Mouse (Mus musculus) cerebellum, adult 18-20 months (tissue): ENCODE results near the gene Abcf1.
"Not testable (repeated sequence)": the region's sequence is repeated elsewhere in the genome, so short reads cannot be mapped to it uniquely, and the experiment has no call there.

Experiments used
- DNase-seq, 2 experiments: peaks; one replicate each; pipeline ENCODE4 v3.0.0; 2021

The Abcf1 gene

GRCm38 (mm10) chr17:35978811-35979400, 9.3 kb upstream of the Abcf1 start:
- no peak for DNase-seq

DNA sequence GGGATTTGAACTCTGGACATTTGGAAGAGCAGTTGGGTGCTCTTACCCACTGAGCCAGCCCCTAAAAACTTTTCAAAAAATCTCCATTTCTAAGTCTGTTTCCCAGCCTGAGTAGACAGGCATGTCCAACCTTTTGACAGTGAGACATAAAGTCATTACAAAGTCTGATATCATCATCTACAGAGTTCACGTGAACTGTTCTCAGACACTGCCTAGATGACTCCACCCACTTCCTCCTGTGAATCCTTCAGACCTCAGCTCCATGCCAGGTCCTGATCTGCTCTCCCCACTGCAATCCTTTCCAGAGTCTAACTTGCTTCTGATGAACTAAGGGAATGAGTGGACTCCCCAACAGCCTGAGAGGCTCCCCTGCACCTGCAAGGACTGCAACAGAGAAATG, 2.6 kb upstream of the Abcf1 start:
- DNase-seq = no peak

DNA sequence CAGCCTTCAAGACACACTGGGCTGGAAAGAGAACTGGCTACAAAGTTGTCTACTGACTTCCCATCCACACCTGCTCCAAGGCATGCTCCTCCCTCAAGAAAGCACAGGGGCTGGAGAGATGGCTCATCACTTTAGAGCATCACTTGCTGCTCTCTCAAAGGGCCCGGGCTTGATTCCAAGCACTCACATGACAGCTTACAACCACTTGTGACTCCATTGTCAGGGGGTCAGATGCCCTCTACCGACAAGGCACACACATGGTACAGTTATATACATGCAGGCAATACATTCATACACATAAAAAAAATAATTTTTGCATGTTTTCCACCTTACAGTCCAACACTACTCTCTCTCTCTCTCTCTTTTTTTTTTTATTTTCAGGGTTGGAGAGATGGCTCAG, 1.9 kb downstream of the Abcf1 start:
- no peak for DNase-seq

DNA sequence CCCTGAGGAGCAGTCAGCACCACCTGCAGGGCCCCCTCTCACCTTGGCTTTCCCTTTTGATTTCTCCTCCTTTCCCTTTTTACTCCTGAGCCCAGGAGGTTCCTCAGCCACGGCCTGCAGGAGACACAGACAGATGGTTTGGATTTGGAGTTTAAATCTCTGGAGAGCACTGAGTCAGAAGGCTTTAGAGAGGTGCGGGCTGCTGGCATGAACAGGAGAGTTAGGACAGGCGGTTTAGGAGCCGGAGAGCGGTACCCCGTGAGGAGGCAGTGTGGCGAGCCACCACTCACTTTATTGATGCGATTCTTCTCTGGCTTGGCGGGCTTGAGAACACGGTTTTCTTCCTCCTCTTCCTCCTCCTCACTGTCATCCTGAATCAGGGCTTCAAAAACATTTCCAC, 6.3 kb downstream of the Abcf1 start:
- DNase-seq = peak in 1 of 2 experiments; percentile 7

GRCm38 (mm10) chr17:35958533-35959223, 10.9 kb downstream of the Abcf1 start:
- DNase-seq = no peak

DNA sequence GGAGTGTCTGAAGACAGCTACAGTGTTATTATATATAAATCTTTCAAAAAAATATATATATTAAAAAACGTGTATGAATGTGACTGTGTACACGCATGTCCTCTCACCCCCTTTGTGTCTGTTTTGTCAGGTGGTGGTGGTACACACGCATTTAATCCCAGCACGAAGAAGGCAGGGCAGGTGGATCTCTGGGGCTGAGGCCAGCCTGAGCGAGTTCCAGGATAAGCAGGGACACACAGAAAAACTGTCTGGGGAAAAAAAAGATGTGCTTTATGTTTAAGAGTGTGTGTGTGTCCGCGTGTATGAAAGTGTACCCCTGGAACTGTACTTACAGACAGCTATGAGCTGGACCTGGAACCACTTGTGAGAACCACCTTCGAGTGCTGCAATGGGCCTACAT, 14.9 kb downstream of the Abcf1 start:
- no peak for DNase-seq

DNA sequence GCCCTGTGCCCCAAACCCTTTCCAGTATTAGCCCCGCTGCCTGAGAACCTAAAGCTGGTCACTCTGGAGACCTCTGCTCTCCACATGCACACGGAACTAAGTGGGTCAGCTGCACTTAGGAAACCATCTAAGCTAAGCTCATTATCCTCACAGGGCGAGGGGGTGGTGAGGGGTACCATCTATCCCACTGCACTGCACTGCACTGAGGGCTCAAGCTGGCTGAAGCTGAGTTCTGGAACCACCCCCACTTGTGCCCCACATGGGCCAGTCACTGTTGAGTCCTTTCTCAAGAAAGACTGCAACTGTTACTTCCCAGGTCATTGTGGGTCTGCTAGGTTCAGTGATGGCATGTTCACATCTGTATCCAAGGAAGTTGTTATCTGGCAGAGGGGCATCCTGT, 17.0 kb downstream of the Abcf1 start:
- DNase-seq = not testable (repeated sequence)

DNA sequence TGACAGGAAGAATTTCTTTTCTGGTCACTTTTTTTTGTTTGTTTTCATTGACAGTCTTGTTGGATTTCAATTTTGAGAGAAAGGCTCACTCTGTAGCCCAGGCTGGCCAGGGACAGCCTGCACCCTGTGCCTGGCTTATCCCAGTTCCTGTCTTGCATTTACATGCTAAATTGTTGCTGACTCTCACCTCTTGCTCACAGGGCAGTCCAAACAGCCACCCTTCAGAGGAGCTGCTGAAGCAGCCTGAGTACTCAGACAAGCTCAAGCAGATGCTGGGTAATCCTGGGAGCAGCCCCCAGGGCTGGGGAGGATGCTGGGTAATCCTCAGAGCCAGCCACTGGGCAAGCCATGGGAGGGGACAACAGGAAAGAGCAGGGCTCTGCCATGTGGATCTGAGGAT, 18.6 kb downstream of the Abcf1 start:
- DNase-seq = not testable (repeated sequence)

- DNase-seq = no peak
These were observed 29.6 kb downstream of the Abcf1 start for GRCm38 (mm10) chr17:35939941-35940340.

- no peak for DNase-seq
These were observed 30.5 kb downstream of the Abcf1 start for GRCm38 (mm10) chr17:35939108-35939507.

DNA sequence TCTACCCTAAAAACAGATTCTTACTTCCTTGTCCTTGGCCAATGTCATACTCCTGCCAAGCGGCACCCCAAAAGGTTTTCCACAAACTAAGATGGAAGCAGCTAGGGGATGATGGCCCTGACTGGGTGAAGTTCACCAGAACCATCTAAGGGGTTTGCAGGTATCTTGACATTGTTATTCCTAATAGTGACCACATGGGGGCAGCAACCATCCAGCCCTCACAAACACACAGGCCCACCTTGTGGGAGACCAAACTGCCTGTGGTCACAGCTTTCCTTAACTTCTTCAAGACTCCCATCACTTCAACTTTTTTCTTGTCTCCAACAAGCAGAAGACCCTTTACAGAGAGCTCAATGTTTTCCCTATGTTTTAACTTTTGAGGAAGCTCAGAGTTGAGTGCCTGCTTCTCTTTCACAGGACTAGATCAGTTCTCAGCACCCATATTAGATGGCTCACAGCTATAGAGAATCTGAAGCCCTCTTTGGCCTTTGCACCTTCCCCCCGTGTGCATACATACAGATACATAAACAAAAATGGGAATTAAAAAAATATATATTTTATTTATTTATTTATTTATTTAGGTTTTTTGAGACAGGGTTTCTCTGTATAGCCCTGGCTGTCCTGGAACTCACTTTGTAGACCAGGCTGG, 31.7 kb downstream of the Abcf1 start:
- DNase-seq = peak; percentile 49 to 71

- DNase-seq = not testable (repeated sequence)
These were observed 33.8 kb downstream of the Abcf1 start for GRCm38 (mm10) chr17:35935763-35936162.

- no peak for DNase-seq
These were observed 37.0 kb downstream of the Abcf1 start for GRCm38 (mm10) chr17:35932608-35933007.

DNA sequence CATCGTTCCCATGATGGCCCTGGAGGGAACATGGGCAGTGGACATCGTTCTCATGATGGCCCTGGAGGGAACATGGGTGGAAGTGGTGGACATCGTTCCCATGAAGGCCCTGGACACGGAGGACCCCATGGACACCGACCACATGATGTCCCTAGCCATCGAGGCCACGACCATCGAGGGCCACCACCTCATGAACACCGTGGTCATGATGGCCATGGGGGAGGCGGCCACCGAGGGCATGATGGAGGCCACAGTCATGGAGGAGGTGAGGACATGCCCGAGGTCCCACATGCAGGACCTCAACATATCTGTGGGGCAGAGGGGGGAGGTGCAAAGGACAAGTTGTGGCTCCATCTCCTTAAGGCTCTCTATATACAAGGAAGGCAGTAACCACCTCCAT, 38.9 kb downstream of the Abcf1 start:
- DNase-seq = no peak

DNA sequence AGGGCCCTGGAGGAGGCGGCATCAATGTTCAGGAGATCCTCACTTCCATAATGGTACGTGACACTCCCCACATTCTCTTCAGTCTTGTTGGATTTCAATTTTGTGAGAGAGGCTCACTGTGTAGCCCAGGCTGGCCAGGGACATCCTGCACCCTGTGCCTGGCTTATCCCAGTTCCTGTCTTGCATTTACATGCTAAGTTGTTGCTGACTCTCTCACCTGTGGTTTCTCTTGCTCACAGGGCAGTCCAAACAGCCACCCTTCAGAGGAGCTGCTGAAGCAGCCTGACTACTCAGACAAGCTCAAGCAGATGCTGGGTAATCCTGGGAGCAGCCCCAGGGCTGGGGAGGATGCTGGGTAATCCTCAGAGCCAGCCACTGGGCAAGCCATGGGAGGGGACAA, 40.0 kb downstream of the Abcf1 start:
- no peak for DNase-seq

DNA sequence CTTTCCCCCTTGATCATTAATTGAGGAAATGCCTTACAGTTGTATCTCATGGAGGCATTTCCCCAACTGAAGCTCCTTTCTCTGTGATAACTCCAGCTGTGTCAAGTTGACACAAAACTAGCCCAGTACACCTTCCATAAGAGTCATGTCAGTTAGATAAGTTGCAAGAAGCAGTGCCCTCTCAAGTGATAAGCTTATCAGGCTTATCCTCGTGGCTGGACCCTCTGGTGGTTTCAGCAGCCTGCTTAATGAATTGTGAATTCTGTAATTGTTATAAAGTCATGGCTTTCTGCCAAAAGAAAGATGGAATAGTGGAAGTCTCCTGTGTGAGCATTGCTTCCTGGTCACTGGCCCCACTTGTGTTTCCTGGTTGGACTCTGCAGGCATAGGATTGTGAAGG, 42.1 kb downstream of the Abcf1 start:
- DNase-seq = no peak

DNA sequence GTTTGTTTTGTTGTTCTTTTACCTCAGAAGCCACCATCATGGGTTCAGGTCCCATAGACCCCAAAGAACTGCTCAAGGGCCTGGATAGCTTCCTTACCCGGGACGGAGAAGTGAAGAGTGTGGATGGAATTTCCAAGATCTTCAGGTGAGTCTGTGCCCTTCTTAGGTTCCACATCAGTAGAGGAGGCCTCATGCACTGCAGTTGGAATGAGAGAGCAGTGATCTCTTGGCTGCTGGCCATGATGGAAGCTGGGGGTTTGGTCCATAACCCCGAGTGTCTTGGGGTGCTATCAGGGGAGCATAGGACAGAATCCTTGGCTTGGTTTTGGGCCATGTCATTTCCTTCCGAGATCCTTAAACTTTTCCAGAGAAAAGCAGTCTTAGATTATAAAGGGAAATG, 46.3 kb downstream of the Abcf1 start:
- DNase-seq = no peak

DNA sequence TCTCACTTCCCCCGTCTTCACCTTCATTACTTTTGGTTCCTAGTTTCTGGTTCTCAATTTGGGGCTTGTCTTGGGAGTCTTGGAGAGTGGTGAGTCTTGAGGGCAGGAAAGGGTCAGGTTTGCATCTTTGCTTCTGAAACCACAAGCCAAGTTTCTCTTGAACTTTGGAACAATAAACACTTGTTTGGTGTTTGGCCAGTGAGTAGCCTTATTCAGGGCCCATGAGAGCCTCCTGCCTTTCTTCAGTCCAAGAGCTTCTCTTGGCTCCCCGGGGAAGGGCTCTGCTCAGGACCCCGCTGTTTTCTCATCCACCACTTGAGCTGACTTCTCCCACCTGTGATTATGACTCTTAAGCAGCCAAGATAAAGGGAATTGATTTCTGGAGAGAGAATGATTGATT, 47.0 kb downstream of the Abcf1 start:
- DNase-seq = no peak

- no peak for DNase-seq
These were observed 47.9 kb downstream of the Abcf1 start for GRCm38 (mm10) chr17:35921710-35922109.

DNA sequence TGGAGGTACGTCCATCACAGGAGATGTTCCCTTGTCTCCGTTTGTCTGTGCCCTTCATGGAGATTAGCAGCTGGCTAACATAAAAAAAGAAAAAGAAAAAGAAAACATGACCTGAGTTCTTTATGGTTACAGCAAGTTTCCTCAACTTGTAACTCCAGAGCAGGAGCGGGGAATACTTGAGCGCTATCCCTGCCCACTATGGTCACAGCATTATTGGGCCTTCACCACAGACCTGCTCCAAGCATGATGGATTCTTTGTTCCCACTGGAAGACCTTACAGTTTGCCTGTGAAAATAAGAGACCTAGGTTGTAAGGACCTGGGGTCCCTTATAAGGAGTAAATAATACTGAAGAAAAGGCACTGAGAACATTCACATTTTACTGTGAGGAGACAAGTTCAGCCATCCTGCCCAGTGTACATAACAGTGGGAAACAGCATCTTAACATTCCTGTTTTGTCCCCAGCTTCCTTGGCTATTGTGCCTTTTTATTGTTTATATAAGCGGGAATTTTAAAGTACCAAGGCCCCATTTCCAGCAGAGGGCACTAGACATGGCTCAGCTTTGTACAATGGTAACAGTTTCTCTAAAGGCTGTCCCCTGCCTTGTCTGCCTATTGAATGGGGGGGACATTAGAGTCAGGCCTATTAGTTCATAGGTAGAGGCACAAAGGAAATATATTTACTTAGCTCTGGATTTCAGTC, 48.5 kb downstream of the Abcf1 start:
- peak; percentile 39 to 44 for DNase-seq

- DNase-seq = no peak
These were observed 49.2 kb downstream of the Abcf1 start for GRCm38 (mm10) chr17:35920384-35920783.

DNA sequence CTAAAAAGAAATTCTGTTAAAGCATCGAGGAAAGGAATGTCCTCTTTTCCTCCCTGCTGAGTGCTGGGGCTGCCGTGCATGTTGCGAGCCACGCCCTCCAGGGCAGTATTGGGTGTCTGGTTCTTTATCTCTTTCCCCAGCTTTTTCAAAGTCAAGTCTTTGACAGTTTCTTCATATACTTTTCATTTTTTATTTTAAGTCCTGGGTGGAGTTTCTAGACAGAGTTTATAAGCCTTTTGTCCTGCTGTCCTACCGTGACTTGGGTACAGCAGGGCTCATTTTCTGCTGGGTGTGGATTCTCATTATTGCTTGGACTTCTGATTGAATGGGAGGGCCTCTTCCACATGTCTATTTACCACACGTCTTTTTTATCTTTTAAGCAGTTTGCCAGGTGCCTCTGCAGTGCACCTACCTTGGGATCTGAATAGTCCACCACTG, 49.7 kb downstream of the Abcf1 start:
- no peak for DNase-seq

- peak; percentile 94 to 99 for DNase-seq
These were observed 50.4 kb downstream of the Abcf1 start for GRCm38 (mm10) chr17:35919060-35919715.
